Mouse (Mus musculus) brain, embryonic 14.5 days (tissue): ENCODE data around the gene Zfp106. TPM values are rescaled to one million over a fixed set of nuclear protein-coding genes. Genes with fewer than 3 reads are reported as not detected.
A peak's percentile ranks its signal among the peaks of the same experiment; 100 is the strongest.
"Not testable (repeated sequence)": the region's sequence is repeated elsewhere in the genome, so short reads cannot be mapped to it uniquely, and the experiment has no call there.

Experiments
- DNase-seq: peaks from one replicate; pipeline ENCODE4 v3.0.0-alpha.2; 2011; ENCODE audit warnings: low read depth
- CTCF ChIP-seq: fragments of 200-500 bp; IDR thresholded peaks from 2 replicates; pipeline ENCODE4 v1.5.1; 2012; ENCODE audit warnings: inconsistent platforms, mild to moderate bottlenecking, moderate library complexity, borderline replicate concordance; ENCODE audit not compliant: insufficient read depth, insufficient read length; ENCODE audit errors: extremely low read depth
- POLR2A ChIP-seq: fragments of 200-500 bp; IDR thresholded peaks from 2 replicates; pipeline ENCODE4 v1.6.1; 2012; ENCODE audit warnings: mild to moderate bottlenecking, inconsistent platforms, borderline replicate concordance; ENCODE audit not compliant: poor library complexity, insufficient read depth, insufficient read length, severe bottlenecking; ENCODE audit errors: extremely low read depth
- polyA plus RNA-seq: library from polyadenylated mRNA; depleted of rRNA; stranded (reverse); fragments of >200 nt; gene quantifications from 2 replicates; pipeline ENCODE4 v1.2.3, GENCODE M21; 2012

Zfp106 gene
- polyA plus RNA-seq, 1 experiment: 53.8 TPM

DNA sequence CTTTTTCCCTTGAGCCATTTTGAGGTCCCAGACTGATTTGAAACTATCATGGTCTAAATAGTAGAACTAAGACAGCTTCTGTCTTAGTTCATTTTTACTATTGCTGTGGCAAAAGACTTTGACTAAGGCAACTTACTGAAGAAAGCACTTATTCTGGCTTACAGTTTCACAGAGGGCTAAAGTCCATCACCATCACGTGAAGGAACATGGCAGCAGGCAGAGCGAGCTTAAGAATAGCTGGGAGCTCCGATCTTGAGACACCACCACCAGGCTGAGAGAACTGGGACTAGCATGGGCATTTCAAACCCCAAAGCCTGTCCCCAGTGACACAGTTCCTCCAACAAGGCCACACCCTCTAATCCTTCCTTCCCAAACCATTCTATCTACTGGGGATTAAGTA lies 7.4 kb upstream of the Zfp106 start:
- TF ChIP-seq CTCF: no peak
- no peak for DNase-seq

DNA sequence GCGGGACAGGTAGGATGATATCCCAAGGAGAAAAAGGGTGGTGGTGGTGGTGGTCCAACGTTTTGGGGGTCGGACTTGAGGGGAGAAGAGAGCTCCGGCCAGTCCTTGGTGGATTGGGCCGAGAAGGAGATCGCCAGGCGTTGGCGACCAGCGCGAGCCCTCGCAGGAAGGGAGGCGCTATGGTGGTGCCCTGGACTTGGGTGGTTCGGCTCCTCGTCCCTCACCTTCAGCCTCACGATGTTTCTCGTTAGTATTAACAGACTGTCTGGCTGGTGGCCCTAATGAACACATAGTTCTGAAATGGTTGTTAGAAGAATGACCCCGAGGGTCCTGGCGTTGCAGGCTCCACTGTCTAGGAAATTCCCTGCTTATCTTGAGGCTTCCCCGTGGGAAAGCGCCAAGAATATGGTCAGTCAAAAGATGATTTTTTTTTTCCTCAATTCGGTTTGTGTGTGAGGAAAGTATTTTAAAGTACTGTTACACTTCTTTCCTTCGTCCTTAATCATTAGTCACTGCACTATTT lies 4.2 kb upstream of the Zfp106 start:
- TF ChIP-seq CTCF (no peak), POLR2A (no peak)
- DNase-seq: no peak

DNA sequence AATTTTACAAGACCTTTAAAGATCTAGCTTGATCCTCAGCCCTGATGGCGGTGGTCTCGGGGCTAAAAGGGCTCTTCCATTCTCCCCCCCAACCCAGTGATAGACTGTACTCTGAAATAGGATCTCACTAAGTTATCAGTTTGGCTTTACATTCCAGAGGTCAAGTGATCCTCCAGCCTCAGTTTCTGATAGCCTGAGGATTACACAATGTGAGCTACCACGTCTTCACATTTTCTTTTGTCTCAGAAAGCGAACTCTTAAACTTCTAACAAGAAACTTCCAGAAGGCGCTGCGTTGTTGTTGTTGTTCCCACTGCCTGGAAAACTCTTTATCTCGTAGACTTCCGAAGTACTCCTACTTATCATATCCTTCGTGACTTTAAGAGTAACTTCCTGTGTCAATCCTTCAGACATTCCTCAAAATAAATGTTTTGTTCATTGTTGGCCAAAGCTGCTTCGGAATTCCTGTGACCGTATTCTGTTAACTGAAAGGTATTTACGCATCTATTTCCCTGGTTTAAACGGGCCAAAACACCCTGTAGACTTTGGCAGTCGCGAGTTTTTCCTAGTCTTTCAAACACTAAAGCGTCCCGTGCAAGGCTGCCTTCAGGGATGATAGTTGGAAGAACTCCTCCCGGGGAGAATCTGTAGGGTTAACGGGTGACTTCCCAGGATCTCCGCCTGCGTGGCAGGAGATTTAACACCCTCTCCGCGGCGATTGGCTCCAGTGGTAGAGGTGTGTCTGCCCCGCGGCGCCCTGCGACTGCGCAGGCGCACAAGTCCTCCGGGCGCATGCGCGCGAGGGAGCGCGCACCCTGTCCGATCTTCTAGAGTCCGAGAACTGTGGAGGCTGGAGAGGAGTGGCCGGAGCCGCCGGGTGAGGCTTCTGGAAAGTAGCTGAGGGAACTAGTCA lies 3.5 kb upstream of the Zfp106 start, which contains the start of gene Snap23:
Gene Snap23 (plus strand): TSS at position 786 of the 912 bp plus-strand sequence.
- TF ChIP-seq POLR2A (peak; percentile 58; the same call in 1 of the 2 replicates), CTCF (no peak)
- DNase-seq: peak; percentile 97

DNA sequence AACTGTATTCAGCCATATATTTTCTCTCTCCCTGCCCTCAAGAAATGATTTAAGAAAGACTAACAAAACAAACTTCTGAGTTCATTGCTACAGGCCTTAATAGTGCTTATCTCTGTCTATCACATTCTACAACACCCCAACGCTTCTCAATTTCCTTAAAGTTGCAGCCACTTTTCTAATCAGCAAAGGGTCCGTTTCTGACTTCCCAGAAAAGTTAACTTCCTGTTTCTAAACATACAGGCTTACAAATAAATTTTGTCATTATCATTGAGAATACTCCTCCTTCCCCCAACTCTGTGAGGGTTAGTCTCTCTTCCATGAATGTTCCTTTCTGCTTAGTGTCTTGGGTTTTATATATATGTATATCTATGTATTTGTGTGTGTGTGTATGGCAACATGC lies 1.7 kb upstream of the Zfp106 start:
- DNase-seq: no peak
- TF ChIP-seq CTCF: no peak
- TF ChIP-seq POLR2A: no peak

DNA sequence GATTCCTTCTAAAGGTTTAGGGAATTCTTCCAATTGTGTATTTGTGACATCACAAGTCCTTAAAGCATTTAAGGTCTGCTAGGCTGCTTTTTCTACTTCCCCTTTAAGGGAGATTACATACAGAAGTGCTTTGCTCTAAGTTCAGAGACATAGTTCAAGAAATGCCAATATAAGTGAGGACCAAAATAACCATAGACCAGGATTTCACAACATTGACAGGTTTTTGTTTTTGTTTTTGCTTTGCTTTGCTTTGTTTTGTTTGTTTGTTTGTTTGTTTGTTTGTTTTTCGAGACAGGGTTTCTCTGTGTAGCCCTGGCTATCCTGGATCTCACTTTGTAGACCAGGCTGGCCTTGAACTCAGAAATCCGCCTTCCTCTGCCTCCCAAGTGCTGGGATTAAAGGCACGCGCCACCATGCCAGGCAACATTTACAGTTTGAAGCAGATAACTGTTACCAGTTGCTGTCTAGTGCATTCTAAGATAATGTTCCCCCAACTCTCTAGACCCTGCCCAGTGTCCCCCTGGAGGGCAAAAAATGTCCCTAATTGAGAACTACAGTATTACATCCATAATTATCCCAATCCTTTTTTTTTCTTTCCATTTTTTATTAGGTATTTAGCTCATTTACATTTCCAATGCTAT lies 1.0 kb upstream of the Zfp106 start:
- not testable (repeated sequence) for DNase-seq

DNA sequence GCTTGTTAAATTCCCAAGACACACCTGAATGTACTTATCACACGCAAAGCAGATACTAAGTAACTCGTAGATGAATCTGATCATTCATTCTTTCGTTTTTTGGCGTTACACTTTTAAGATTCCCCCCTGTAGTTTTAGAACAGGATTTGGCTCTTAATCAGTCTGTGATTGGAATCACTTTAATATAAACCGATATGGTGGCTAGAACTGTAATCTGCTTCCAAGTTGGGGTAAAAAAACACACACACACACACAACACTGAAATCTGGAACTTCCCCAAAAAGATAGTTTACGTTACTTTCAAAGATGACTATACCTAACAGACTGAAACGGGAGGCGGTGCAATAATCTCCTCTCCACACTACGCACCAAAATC lies 796 bp downstream of the Zfp106 start:
- TF ChIP-seq CTCF (no peak), POLR2A (no peak)
- no peak for DNase-seq

DNA sequence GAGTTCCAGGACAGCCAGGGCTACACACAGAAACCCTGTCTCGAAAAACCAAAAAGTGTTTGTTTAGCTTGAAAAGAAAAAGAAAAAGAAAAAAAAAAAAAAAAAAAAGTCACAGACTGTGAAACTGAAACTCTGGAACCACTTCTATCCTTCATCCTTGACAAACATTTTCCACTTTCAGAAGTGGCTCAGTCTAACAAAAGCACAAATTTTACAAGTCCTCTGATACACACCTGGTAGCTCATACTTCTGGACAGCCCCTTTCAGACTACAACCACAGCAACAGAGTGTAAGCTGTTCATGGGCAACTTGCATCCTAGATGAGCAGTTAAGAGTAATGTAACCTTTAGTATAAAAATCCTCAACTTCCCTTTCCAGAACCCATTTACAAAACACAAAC lies 2.1 kb downstream of the Zfp106 start:
- DNase-seq: no peak
- TF ChIP-seq CTCF (no peak), POLR2A (no peak)

DNA sequence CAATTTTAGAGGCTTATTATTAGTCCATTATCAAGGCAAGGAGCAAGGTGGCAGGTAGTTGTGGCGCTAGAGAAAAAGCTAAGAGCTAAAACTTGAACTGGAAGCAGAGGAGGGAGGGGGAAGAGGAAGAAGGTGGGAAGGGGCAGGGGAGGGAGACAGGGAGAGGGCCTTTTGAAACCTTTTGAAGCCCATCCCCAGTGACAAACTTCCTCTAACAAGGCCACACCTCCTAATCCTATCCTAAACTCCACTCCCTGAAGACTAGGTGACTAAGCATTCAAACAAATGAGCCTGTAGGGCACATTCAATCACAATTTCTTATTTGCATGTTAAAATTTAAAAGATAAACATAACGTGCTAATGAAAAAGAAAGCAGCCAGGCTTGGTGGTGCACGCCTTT lies 4.8 kb downstream of the Zfp106 start:
- TF ChIP-seq POLR2A (no peak), CTCF (no peak)

DNA sequence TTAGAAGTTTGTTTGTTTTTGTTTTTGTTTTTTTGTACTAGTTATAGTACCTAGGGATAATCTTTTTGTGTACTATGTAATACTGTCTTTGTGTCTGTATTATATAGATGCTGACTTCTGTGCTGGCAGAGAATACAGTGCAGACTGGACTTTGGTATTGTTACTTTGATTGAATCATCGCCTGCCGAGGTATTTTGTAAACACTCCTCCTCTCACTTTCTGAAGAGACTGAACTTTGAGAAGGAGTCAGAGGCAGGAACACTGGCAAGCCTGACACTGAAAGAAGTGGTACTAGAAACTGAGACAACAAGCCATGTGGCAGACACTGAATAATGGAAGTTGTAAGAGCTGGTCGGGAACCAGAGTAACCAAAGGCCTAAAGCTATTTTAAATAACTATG lies 6.8 kb downstream of the Zfp106 start:
- TF ChIP-seq CTCF (no peak), POLR2A (no peak)

More for the DNA sequence above, 4.8 kb downstream of the Zfp106 start:
- DNase-seq: no peak

DNA sequence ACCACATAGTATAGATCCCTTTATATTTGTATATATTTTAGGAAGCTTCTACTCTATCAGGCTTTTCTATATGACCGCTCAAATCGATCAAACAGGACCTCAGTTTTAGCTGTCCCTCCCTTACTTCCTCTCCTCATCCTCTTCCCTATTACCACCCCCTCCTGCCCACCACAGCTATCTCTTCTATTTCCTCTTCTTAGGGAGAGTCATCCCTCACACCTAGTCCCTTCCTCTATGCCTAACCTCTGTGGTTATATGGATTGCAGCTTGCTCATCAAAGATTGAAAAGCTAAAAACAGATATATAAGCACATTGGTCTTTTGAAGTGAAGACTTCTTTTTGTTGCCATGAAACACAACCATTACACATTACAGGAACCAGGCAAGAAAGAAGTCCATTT lies 18.9 kb downstream of the Zfp106 start:
- no peak for DNase-seq
- TF ChIP-seq CTCF (no peak), POLR2A (no peak)

More for the DNA sequence above, 6.8 kb downstream of the Zfp106 start:
- DNase-seq: no peak

DNA sequence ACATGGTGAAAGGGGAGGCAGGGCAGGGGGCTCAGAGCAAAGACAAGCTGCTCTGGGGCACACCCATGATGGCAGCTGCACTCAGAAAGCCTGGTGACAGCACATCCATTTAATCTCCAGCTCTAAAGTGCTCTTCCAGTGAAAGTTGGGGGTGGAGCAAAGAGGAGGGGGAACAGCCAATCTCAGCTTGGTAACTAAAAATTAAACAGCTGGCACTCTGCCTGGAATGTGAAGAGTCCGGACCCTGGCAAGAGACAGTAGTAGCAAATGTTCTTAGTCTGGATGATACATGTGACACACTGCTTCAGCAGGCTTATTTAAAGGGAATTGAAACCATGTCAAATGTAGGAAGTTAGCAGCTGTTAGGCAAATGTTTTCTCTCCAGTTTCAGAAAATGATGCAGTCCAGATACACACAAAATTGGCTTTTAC lies 23.9 kb downstream of the Zfp106 start:
- TF ChIP-seq POLR2A (no peak), CTCF (no peak)
- DNase-seq: peak; percentile 96

DNA sequence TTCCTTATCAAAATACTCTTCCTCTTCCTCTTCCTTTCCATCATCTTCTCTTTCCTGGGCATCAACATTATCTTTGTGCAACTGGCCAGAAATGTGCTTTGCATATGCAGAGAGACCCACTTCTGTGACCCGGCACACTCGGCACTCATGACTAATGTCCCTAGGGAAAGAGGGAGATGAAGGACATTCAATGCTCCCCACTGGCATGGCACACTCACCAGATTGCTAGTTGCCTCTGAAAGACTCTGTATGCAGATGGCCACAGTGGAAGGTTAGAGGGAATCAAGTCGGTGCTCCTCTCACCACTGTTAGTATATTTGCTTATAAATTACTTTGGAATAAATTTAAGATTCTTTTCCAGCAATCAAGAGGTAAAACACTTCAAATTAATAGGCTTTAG lies 24.3 kb downstream of the Zfp106 start:
- DNase-seq: no peak

More for the DNA sequence above, 24.3 kb downstream of the Zfp106 start:
- TF ChIP-seq CTCF (no peak), POLR2A (no peak)
